Mouse (Mus musculus): Measurements from ENCODE around the gene Tspan4. TPM values are rescaled to one million over a fixed set of nuclear protein-coding genes. Genes with fewer than 3 reads are reported as not detected.
A peak's percentile ranks its signal among the peaks of the same experiment; 100 is the strongest.
"Not testable (repeated sequence)": the region's sequence is repeated elsewhere in the genome, so short reads cannot be mapped to it uniquely, and the experiment has no call there.

Gene Tspan4
- polyA plus RNA-seq, 1 experiment from 2014 or later, result 67.9 TPM

- H3K4me1 ChIP-seq, result peaks cover 61% of the 10 kb centered on the region
- no peaks in the 10 kb centered on the region for H3K9me3 ChIP-seq (replicated peaks)
- H3K27ac ChIP-seq (replicated peaks), result no peak overlapping the region
- ATAC-seq (ENCODE audit: insufficient number of reproducible peaks, low FRiP score, low TSS enrichment, low read depth), result no peak
- H3K4me3 ChIP-seq (replicated peaks), result no peak overlapping the region
- no peak overlapping the region for H3K9ac ChIP-seq
- peaks cover 23% of the 10 kb centered on the region for H3K36me3 ChIP-seq
- no peaks in the 10 kb centered on the region for H3K27me3 ChIP-seq
- WGBS, result 25% methylated on average over 6 of the region's 6 CpGs
- H3K4me2 ChIP-seq (replicated peaks), result no peak overlapping the region
Observed at GRCm38 (mm10) chr7:141440613-141441012, 34.4 kb upstream of the Tspan4 start.

DNA sequence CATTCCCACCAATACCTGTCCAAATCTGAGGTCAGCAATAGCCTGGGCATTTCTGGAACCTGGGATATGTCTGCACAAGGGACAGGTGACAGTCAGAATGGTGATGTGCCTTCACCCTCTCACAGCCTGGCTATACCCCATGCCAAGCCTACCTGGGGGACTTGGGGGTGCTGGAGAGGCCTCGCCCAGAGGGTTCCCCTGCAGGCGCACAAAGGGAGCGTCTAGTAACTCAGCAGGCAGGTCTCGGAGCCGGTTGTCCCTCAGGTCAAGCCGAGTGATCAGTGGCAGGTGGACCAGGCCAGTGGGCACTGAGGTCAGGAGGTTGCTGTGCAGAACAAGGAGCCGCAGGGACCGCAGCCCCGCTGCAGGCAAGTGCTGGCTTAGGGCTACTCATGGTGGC lies 33.6 kb upstream of the Tspan4 start:
- H3K9ac ChIP-seq, result 0 out of 2 replicates have a peak overlapping the region, but pooled peaks have one; percentile 1

GRCm38 (mm10) chr7:141442199-141442598 lies 32.8 kb upstream of the Tspan4 start:
- no peaks in the 10 kb centered on the region for H3K9me3 ChIP-seq (replicated peaks)
- no peak overlapping the region for H3K27ac ChIP-seq (replicated peaks)
- 88% methylated on average over 13 of the region's 13 CpGs for WGBS
- H3K27me3 ChIP-seq, result no peaks in the 10 kb centered on the region
- H3K9ac ChIP-seq, result no peak overlapping the region
- H3K36me3 ChIP-seq, result peaks cover 23% of the 10 kb centered on the region
- peak overlapping the region; percentile 52; the same call in 1 of the 2 replicates for H3K4me3 ChIP-seq (replicated peaks)
- peak overlapping the region; percentile 84 for H3K4me2 ChIP-seq (replicated peaks)
- H3K4me1 ChIP-seq, result peaks cover 51% of the 10 kb centered on the region
- ATAC-seq (ENCODE audit: insufficient number of reproducible peaks, low FRiP score, low TSS enrichment, low read depth), result no peak

More for the DNA sequence above, 33.6 kb upstream of the Tspan4 start:
- Histone ChIP-seq H3K36me3 (peaks cover 23% of the 10 kb centered on the region), H3K9me3 (replicated peaks) (no peaks in the 10 kb centered on the region), H3K27me3 (no peaks in the 10 kb centered on the region), H3K4me2 (replicated peaks) (no peak overlapping the region), H3K27ac (replicated peaks) (no peak overlapping the region), H3K4me3 (replicated peaks) (no peak overlapping the region), H3K4me1 (peaks cover 55% of the 10 kb centered on the region)
- 89% methylated on average over 9 of the region's 9 CpGs for WGBS
- no peak for ATAC-seq (ENCODE audit: insufficient number of reproducible peaks, low FRiP score, low TSS enrichment, low read depth)

DNA sequence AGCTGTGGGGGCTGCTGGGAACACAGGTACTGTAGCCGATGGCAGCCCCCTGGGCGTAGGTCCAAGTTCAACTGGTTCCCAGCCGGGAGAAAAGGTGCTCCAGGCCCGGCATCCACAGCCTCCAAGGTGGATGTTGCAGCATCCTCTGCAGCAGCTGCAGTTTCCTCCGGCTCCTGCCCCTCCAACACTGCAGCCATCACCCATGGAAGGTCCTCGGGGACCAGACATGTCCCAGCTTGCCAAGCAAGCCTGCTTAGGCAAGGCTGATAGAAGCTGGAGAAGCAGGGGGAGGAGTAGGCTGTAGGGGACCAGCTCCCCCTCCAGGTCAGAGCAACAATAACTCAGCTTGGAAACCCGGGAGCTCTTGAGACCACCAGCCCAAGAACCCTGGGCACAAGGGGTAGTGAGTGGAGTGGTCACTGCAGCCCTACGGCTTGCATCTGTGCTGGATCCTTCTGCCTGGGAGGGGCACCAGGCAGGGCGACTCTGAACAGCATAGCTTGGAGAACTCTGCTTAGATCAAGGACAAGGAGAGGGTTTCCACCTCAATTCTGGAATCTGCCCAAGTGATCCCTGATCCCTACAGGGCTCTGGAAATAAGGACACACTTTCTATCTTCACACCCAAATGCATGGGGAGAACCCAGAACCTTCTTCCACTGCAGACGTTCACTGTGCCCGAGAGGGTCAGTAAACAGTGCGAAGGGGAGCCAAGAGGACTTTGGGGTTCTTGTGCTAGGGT lies 31.8 kb upstream of the Tspan4 start:
- peaks cover 23% of the 10 kb centered on the region for H3K36me3 ChIP-seq
- H3K4me1 ChIP-seq, result peaks cover 43% of the 10 kb centered on the region
- WGBS, result 15% methylated on average over 12 of the region's 12 CpGs
- H3K4me2 ChIP-seq (replicated peaks), result peak overlapping the region; percentile 84
- H3K9ac ChIP-seq, result peak overlapping the region; percentile 51
- no peaks in the 10 kb centered on the region for H3K9me3 ChIP-seq (replicated peaks)
- peak overlapping the region; percentile 52 for H3K4me3 ChIP-seq (replicated peaks)
- no peak for ATAC-seq (ENCODE audit: insufficient number of reproducible peaks, low FRiP score, low TSS enrichment, low read depth)
- no peaks in the 10 kb centered on the region for H3K27me3 ChIP-seq
- H3K27ac ChIP-seq (replicated peaks), result peak overlapping the region; percentile 58; the same call in 1 of the 2 replicates

DNA sequence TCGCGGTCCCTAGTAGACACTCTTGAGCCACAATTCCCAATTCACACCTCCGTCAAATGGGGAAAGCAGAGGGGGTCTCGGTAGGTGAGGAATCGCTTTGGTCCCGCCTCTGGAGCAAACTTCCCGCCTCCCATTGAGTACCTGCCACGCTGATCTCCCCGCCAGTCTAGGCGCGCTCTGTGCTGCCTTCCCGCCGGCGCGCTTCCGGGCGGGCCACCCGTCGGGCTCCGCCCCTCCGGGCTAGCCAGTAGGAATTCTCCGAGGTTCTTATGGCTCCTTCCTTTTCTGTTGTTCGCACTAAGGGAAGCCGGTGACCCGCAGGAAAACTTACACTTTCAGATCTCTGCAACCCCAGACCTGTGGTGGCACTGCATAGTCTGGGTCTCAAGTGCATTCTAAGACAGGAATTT lies 31.2 kb upstream of the Tspan4 start, which contains the start of gene Pidd1:
Gene Pidd1, minus strand, starts transcription at position 198 of the 410 bp plus-strand sequence.
- Histone ChIP-seq H3K4me2 (replicated peaks) (peak within 1 kb of the TSS; percentile 84), H3K27me3 (no peaks in the 10 kb centered on the region), H3K9ac (peak within 1 kb of the TSS; percentile 51), H3K36me3 (peaks cover 26% of the 10 kb centered on the region), H3K4me1 (peaks cover 49% of the 10 kb centered on the region), H3K4me3 (replicated peaks) (peak within 1 kb of the TSS; percentile 52), H3K9me3 (replicated peaks) (no peaks in the 10 kb centered on the region), H3K27ac (replicated peaks) (peak within 1 kb of the TSS; percentile 58)
- 0 out of 2 replicates have a peak, but pooled peaks have one; percentile 63 for ATAC-seq (ENCODE audit: insufficient number of reproducible peaks, low FRiP score, low TSS enrichment, low read depth)
- WGBS, result under 1% methylated on average over 25 of the region's 25 CpGs

DNA sequence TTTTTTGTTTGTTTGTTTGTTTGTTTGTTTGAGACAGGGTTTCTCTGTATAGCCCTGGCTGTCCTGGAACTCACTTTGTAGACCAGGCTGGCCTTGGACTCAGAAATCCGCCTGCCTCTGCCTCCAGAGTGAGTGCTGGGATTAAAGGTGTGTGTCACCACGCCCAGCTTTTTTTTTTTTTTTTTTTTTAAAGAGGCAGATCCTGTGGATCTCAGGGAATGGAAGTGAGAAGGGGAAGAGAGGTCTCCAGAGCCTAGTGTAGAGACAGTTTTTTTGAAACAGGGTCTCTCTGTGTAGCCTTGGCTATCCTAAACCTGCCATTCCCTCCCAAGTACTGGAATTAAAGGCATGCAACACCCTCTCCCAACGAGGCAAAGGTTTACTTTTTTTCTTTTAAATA lies 28.7 kb upstream of the Tspan4 start:
- H3K36me3 ChIP-seq, result peaks cover 31% of the 10 kb centered on the region
- not testable (repeated sequence) for H3K4me3 ChIP-seq (replicated peaks)
- 79% methylated on average over 3 of the region's 3 CpGs for WGBS

GRCm38 (mm10) chr7:141447110-141447991 lies 27.7 kb upstream of the Tspan4 start, which contains the start of gene Rplp2:
Gene Rplp2, plus strand, starts transcription at chr7:141447370.
- ATAC-seq (ENCODE audit: insufficient number of reproducible peaks, low FRiP score, low TSS enrichment, low read depth), result peak; percentile 91
- Histone ChIP-seq H3K9me3 (replicated peaks) (no peaks in the 10 kb centered on the region), H3K4me2 (replicated peaks) (peak within 1 kb of the TSS; percentile 59), H3K4me1 (peaks cover 34% of the 10 kb centered on the region), H3K27me3 (no peaks in the 10 kb centered on the region), H3K9ac (peak within 1 kb of the TSS; percentile 97), H3K36me3 (peaks cover 38% of the 10 kb centered on the region), H3K4me3 (replicated peaks) (peak within 1 kb of the TSS; percentile 91), H3K27ac (replicated peaks) (peak within 1 kb of the TSS; percentile 94)
- under 1% methylated on average over 63 of the region's 63 CpGs for WGBS

More for the DNA sequence above, 28.7 kb upstream of the Tspan4 start:
- H3K4me2 ChIP-seq (replicated peaks); H3K9ac ChIP-seq; H3K27me3 ChIP-seq; H3K27ac ChIP-seq (replicated peaks); H3K9me3 ChIP-seq (replicated peaks); ATAC-seq (ENCODE audit: insufficient number of reproducible peaks, low FRiP score, low TSS enrichment, low read depth): not testable (repeated sequence)
- H3K4me1 ChIP-seq, result peaks cover 42% of the 10 kb centered on the region

DNA sequence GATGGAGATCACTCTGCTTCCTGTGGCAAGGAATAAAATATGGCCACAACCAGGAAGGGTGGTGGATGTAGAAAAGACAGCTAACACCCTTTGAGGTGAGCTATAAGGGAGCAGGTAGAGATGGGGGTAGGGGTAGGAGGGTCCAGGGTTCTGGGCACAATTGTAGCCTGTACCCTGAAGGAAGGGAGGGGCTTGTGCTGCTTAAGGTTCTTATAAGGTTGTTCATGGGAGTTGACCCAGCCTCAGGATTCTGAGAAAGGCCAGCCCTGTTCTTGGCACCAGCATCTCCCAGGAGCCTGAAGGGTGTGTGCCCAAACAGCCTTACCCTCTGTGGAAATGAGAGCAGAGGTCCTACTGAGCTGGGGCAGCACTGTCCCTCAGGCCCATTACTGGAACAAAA lies 23.1 kb upstream of the Tspan4 start:
- Histone ChIP-seq H3K27ac (replicated peaks) (no peak overlapping the region), H3K4me3 (replicated peaks) (no peak overlapping the region), H3K9ac (no peak overlapping the region), H3K9me3 (replicated peaks) (no peaks in the 10 kb centered on the region), H3K4me2 (replicated peaks) (no peak overlapping the region), H3K36me3 (peaks cover 39% of the 10 kb centered on the region), H3K4me1 (peaks cover 26% of the 10 kb centered on the region), H3K27me3 (no peaks in the 10 kb centered on the region)
- ATAC-seq (ENCODE audit: insufficient number of reproducible peaks, low FRiP score, low TSS enrichment, low read depth), result no peak

DNA sequence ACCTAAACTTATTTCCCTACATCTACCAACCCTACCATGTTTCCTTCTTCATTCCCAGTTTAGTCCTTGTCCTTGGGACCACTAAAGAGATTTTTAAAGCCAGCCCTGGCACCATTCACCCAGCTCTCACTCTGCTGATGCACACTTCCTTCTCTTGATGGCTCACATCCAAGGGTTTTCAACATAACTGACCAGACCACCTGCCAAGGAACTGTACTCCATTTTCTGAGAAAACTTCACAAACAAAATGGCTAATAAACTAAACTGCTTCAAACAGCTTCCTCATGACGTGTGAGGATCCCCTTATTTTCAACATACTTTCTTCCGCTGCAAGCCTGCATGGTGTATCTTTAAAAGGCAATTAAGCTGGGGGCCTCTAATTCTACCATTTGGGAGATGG lies 21.4 kb upstream of the Tspan4 start:
- Histone ChIP-seq H3K4me1 (peaks cover 21% of the 10 kb centered on the region), H3K9me3 (replicated peaks) (no peaks in the 10 kb centered on the region), H3K27ac (replicated peaks) (no peak overlapping the region), H3K4me3 (replicated peaks) (no peak overlapping the region), H3K27me3 (peaks cover under 1% of the 10 kb centered on the region; the same call in 1 of the 2 replicates), H3K9ac (no peak overlapping the region), H3K36me3 (peaks cover 37% of the 10 kb centered on the region), H3K4me2 (replicated peaks) (no peak overlapping the region)
- WGBS, result 79% methylated on average over 2 of the region's 2 CpGs
- no peak for ATAC-seq (ENCODE audit: insufficient number of reproducible peaks, low FRiP score, low TSS enrichment, low read depth)

DNA sequence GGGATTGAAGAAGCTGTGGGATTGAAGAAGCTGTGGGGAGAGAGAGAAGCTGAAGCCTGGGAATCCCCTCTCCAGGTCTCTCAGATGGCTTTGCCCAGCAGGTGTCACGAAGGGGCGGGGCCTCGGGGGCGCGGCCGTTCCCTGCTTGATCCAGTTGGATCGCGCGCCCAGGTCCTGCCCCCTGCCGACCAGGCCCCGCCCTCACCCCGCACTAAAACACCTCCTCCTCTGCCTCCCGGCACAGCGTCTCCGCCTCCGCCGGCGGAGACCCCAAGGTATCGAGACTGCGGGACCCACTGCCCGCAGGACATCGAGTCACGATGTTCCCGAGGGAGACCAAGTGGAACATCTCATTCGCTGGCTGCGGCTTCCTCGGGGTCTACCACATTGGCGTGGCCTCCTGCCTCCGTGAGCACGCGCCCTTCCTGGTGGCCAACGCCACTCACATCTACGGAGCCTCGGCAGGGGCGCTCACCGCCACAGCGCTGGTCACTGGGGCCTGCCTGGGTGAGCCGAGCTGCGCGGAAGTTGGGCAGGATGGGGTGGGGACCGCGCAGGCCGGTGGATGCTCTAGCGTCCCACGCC lies 20.0 kb upstream of the Tspan4 start, which contains the start of gene Pnpla2:
Gene Pnpla2, plus strand, starts transcription at position 232 of the 585 bp plus-strand sequence.
- Histone ChIP-seq H3K27ac (replicated peaks) (peak within 1 kb of the TSS; percentile 51), H3K4me3 (replicated peaks) (peak within 1 kb of the TSS; percentile 67), H3K4me1 (peaks cover 17% of the 10 kb centered on the region), H3K36me3 (peaks cover 30% of the 10 kb centered on the region), H3K27me3 (peaks cover 15% of the 10 kb centered on the region), H3K9me3 (replicated peaks) (no peaks in the 10 kb centered on the region), H3K9ac (peak within 1 kb of the TSS; percentile 54), H3K4me2 (replicated peaks) (peak within 1 kb of the TSS; percentile 98)
- peak; percentile 83 for ATAC-seq (ENCODE audit: insufficient number of reproducible peaks, low FRiP score, low TSS enrichment, low read depth)
- 0% methylated on average over 44 of the region's 45 CpGs for WGBS

Measured in embryonic facial prominence, embryonic 15.5 days (tissue).